Mouse (Mus musculus) spleen, adult 18-20 months (tissue): ENCODE measurements around the gene Wnt1.
"Not testable (repeated sequence)": the region's sequence is repeated elsewhere in the genome, so short reads cannot be mapped to it uniquely, and the experiment has no call there.

ENCODE experiments used
- DNase-seq, 2 experiments: peaks; one replicate each; pipeline ENCODE4 v3.0.0; 2022; ENCODE audit warnings: mixed read lengths in 2 of 2

The Wnt1 gene

DNA sequence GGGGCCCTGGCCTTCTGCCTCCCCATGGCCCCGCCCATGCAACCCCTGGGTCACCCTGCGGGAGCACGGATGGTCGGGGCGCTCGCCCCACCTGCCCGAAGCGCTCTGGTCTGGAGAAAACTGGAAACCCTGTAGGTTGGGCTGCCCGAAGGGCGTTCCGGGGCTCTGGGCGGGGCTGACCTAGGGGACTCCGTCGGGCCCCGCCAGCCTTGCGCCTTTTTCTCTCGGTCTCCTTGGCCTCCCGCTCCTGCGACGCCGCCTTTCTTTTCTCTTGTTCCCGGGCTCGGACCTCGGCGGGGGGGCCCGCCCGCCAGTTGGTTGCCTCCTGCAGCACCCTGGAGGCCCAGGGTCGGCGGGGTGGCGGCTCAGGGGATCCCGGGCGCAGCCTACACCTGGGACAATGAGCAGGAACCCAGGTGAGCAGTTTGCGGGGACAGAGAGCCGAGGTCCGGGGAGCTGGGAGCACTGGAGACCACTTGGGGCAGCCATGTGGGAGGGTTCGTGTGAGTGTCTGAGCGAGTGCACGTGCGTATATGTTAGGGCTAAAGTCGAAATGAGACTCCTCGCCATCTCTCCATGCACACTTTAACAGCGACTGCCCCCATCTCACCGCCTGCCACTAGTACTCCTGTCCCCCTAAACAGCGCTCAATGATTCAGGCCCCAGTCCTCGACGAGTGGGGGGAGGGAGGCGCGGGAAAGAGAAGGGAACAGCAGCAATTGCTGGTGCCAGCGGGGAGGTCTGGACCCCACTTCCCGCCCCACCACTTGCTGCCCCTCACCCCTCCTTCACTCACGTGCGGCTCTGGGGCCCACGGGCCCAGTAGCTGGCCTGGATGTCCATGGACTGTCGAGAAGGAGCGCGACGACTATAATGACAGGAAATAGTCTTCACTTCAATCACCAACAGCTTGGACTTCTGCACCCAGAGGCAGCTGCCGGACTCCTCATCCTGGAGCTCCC lies 17.4 kb downstream of the Wnt1 start:
- DNase-seq = no peak

DNA sequence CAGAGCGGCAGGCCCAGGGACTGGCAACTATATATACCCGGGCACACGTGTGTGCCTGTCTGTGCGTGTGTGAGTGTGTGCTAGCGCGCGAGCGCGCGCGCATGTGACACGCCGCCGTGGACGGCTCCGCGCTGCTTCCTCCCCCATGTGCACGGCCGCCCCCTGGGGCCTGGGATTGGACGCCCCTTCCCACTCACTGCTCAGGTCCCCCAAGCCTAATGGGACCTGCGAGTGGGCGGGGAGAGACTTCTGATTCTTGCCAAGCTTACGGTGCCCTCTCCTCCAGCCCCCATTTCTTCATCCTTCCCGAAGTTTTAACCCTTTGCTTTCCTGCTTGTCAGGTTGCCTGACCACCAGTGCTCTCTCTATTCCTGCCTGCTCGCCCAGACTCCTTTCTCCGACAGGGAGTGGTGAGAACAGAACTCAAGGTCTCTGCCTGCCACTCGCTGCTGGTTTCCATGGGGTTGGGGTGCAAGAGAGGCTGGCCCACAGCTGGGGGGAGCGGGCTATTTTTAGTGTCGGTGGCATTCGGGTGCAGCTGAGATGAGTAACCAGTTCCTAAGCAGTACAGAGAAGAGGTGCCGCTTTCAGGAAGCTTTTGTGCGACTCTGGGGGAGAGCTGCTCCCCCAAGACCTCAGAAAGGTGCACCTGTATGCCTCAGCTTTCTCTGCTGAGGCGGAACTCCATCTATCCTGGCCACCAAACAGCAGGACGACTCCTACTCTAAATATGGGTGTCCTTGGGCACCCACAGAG lies 18.4 kb downstream of the Wnt1 start:
- DNase-seq = peak in 1 of 2 experiments; percentile 34

DNA sequence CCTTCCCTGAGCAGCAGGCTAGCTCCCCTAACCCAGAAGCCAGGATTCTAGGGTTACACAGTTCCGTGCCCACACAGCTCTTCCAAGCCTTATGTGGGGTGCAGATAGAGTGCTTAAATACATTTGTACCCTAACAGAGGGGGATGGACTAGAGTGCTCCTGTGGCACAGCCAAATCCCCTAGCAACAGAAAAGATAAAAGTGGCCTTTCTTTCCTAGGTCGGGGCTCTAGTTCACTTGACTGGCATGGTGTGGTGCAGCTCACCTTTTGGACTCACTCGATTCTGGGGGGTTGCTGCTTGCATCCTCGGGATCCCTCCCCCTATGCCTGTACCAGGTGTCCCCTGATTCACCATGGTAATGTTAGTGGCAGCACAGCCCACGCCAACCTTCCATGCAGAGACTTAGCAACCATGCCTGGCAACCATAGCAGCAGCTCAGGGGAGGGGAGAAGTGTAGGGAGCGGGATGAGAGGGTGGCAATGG lies 19.0 kb downstream of the Wnt1 start:
- DNase-seq = no peak

DNA sequence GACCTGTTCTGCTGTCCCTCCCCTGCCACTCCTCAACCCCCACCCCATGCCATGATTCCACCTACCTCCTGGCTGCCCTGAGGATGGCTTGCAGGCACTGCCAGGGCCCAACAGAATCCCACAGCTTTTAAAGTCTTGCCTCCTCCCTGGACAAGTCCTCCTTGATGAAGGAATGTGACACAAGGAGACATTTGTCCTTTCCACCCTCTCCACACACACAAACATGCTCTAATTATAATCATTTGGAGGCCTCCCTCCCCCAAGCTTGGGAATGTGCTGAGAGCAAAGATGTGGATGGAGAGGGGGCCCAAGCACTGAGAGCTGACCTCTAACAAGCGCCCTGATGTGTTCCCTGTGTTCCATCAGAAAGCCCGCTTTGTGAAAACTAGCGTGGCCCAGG lies 19.7 kb downstream of the Wnt1 start, which contains the start of gene Ddn:
Ddn (minus strand) TSS at position 101 of the 400 bp plus-strand sequence.
- DNase-seq = no peak

DNA sequence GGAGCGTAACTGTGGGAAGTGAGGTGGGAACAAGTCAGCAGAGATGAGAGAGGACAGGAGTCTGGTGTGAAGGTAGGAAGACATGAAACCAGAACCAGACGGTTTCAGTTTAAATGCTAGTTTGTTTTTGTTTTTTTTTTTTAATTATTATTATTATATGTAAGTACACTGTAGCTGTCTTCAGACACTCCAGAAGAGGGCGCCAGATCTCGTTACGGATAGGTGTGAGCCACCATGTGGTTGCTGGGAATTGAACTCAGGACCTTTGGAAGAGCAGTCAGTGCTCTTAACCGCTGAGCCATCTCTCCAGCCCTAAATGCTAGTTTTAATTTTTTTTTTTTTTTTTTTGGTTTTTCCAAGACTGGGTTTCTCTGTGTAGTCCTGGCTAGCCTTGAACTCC lies 20.6 kb downstream of the Wnt1 start:
- DNase-seq = not testable (repeated sequence)

DNA sequence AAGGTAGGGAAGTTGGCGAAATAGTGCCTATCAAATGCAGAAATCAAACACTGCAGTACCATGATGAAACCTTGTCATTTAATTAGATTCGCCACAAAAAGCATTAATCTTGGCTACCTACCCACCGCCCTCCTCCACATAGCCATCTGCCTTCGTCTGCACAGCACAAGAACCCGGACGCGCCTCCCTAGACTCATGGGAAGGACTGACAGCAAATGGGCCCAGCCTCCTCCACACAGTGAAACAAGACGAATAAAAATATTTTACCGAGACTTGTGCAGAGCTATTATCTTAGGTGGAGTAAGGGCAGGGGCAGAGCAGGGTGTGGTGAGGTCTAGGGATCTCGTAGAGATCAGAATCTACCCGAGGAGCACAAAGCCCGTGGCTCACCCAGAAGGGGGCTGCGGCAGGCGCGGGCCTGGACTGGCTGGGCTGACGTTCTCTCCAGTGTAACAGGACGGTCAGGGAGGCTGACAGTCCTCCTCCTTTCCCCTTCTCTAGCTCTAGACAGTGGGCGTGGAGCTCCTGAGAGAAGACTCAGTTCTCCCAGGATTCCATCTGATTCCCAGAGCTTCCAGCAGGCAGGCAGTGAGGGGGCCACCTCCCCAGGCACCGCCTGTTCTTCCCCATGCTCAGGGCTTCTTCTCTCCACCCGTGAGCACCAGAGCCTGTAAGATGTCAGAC lies 23.2 kb downstream of the Wnt1 start:
- no peak for DNase-seq

DNA sequence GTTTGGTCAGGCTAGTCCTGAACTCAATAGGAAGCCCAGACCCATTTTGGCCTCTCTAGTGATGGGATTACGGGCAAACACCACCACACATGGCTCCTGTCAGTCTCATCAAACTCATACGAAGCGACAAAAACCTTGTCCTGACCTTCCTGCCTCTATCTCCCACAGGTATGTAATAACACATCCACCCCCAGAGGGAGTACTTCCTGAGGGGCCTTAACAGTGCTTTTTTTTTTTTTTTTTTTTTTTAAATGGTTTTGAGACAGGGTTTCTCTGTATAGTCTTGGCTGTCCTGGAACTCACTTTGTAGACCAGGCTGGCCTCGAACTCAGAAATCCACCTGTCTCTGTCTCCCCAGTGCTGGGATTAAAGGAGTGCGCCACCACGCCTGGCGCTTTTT lies 28.5 kb downstream of the Wnt1 start:
- DNase-seq = no peak

DNA sequence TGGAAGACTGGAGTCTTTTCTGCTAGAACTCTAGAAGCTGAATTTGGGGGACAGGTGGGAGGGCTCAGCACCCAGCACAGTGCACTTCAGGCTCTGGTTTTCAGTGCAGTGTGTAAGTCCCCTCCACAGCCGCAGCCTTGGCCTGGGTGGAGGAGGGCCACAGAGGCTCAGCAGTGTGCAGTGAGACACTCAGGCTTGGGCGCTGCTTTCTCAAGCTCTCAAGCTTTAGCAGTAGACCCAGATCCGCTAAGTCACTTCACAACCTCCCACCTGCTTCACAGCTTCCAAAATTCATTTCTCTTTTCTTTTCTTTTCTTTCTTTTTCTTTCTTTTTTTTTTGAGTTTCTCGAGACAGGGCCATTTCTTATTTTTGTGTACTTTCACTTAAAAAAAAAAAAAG lies 31.3 kb downstream of the Wnt1 start:
- DNase-seq = no peak

DNA sequence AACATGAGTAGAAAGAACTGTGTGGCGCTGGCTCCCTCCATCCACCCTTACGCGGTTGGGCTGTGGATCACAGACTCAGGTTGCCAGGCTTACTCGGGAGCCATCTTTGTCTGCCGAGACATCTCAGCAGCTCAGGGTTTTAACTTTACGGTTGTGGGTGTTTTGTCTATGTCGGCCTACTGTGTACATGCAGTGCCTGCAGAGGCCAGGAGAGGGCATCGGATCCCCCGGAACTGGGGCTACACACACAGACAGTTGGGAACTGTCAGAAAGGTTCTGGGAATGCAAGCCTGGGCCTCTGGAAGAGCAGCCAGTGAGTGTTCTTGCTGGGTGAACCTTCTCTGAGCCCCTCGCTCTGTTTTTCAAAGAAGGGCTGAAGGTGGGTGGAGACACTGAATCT lies 31.7 kb downstream of the Wnt1 start:
- peak in 1 of 2 experiments; percentile 49 for DNase-seq

DNA sequence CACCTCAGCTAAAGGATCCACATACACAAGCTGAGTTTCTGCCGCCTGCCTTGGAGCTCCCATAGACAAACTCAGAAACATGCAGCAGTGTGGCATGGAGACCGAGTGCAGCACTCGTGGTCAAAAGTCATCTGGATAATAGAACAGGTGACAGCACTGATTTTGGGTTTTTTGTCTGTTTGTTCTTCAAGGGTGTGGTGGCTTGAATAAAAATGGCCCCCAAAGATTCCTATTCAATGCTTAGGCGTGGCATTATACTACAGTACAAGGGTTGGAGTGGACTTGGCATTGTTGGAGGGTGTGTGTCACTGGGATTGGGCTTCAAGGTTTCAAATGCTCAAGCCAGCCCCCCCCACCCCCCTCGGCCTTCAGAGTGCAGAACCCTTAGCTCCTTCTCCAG lies 32.5 kb downstream of the Wnt1 start:
- no peak for DNase-seq

DNA sequence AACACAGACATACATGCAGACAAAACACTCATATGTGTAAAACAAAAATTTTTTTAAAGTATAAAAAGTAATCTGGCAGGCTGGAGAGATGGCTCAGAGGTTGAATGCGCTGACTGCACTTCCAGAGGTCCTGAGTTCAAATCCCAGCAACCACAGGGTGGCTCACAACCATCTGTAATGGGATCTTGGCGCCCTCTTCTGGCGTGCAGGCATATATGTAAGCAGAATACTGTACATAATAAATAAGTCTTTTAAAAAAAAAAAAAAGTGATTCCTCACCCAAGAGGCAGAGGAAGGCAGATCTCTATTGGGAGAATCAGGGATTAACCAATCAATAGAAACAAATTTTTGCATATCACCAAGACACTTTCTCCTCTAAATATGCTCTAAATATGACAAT lies 33.8 kb downstream of the Wnt1 start:
- peak in 1 of 2 experiments; percentile 32 for DNase-seq

DNA sequence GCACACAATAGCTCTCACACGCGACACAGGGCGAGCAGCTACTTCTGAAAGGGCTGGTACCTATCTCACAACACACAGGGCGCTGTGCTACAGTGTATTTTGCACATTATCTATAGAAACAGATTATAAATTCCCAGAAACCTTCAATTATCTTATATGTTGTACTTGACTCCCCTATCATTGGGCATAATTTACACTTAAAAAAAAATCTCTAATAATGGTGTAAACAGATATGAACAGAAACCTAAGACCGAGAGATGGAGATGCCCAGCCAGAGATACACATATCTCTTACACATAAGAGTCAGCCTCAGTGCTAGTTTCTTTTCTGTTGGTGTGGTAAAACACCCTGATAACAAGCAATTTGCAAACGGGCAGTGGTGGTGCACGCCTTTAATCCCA lies 38.0 kb downstream of the Wnt1 start:
- DNase-seq = no peak

DNA sequence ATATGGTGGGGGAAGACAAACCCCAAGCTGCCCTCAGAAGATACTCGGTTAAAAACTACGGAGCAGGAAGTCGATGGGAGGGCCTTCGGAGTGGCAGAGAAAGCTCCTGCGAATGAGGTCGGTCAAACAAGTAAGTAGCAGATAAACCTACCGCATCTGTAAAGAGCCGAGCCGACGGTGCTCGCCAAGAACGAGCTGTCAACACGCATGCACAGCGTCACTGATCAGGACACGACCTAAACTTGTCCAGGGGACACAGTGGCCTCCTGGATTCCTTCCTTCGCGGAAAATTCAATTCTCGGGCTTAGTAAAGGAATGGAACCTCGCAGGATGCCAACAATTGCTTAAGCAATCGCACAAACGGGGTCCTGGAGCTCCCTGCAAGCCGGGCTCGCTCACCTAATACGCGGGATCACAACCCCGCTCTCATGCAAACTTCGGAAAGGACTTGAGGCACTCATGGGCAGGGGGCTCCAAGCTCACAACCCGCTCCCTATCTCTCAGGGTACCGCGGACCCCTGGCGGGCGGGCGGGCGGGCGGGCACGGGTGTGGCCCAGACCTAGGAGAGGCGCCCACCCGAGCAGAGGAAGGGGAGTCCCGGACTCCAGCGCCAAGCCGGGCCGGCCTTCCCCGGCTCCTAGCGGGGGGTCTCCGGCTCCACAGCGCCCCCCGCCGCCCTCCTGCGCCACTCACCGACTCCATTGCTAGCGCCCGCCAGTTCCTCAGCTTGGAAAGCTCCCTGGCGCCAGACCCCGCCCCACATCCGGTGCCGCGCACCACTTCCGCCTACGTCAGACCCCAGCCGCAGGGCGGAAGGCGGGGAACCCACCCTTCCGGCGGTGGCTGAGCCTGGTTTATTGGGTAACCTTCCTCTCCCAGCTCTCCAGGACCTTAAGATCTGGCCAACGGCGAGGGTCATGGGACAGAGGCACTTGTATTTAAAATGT lies 41.4 kb downstream of the Wnt1 start, which contains the start of gene Prkag1:
Prkag1 (minus strand) TSS at position 786 of the 948 bp plus-strand sequence.
- peak; percentile 95 for DNase-seq

DNA sequence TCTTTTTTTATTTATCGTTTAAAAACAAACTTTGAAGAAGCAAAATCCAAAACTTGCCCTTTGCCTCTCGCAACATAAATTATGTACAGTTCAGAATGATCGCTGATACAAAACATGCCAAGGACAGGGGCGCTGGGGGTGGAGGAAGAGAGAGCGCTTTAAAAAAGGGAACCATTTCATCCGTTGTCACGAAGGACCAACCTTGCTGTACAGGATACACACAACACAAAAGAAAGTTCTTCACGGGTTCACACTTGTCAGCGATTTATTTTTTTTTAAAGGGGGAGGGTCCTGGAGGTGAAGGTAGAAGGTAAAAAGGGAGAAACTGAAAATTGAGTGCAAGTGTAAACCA lies 42.0 kb downstream of the Wnt1 start:
- no peak for DNase-seq

DNA sequence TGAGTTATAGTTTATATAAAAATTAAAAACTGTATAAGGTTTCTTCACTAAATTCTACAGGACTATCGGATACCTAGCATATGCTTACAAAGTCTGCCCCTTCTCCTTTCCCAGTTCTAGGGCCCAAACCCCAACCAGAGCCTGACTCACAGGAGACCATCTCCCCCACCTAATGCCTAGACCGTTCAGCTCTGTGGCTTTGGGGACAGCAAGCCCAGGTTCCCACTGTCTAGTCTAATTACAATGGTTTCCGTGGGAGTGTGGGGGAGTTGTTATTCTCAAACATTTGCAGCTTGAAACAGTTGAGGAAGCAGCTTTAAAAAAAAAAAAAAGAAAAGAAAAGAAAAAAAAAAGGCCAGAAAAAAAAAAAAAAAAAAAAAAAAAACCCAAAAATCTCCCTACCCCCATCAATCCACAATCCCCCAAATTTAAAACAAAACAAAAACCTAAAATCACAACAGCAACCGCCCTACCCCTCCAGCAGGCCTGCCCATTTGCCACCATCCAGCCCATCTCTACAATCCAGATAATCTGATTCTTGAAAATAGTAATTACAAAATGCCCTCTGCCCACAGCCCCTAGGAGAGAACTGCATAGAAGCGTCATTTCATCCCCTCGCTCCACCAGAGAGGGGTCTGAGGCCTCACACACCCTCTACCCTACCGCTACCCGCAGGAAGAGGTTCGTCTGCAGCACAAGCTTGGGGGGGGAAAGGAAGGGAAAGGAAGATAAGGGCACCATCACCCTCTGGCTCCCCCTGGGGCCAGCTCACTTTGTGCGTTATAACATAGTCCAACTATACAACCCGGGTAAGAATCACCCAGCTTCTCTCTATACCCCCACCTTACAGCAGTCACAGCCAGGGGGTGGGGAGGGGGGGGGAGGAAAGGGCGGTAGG lies 42.8 kb downstream of the Wnt1 start:
- DNase-seq = peak in 1 of 2 experiments; percentile 39

DNA sequence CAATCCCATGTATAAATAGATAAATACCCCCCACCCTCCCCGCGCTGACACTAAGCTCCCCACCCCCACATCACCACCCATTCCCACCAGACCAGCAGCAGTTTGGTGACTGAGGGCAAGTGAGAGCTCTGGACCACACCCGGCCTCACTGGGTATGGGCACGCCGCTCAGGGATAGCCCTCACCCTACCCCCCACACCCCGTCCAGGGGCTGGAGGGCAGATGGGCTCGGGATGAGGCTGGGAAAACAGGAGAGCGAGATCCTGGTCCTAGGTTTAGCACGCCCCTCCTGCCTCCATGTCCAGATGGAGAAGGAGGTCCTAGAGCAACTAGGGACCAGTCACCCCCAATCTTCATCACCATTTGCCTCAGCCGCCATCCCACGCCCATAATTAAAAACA lies 43.6 kb downstream of the Wnt1 start:
- no peak for DNase-seq

DNA sequence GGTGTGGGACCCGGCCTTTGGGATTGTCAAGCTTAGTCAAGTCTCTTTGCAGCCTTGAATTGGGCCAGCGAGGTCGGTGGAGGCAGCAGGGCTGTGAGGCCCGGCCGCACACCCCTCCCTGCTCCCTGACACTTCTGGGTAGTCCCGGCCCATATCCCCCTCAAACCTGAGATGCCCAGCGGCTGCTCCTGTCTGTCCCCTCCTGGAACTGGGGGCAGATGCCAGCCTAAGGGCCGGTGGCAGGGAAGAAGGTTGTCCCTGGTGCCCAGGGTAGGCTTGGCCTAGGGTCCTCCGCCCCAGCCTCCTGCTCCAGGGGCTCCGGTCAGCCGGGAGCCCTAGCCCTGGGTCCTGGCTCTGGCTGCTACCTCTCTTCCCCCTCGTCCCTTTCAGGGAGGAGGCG lies 44.4 kb downstream of the Wnt1 start:
- no peak for DNase-seq

DNA sequence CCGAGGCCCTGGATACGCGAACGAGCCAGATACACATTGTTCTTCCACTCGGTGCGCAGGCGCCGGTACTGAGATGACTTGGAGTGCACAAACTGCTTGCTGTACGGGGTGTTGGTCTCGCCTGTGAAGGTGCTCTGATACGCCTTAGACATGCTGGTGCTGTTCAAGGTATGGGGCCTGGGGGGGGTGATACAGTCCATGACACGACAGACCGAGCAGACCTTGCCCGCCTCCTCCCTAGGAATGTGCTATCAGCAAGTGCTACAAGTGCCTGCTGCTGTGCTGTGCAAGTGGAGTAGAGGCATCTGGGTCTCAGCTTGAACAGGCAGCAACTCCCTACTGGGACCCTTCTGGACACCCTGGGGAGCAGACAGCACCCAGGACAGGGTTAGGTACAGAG lies 45.6 kb downstream of the Wnt1 start:
- DNase-seq = no peak

DNA sequence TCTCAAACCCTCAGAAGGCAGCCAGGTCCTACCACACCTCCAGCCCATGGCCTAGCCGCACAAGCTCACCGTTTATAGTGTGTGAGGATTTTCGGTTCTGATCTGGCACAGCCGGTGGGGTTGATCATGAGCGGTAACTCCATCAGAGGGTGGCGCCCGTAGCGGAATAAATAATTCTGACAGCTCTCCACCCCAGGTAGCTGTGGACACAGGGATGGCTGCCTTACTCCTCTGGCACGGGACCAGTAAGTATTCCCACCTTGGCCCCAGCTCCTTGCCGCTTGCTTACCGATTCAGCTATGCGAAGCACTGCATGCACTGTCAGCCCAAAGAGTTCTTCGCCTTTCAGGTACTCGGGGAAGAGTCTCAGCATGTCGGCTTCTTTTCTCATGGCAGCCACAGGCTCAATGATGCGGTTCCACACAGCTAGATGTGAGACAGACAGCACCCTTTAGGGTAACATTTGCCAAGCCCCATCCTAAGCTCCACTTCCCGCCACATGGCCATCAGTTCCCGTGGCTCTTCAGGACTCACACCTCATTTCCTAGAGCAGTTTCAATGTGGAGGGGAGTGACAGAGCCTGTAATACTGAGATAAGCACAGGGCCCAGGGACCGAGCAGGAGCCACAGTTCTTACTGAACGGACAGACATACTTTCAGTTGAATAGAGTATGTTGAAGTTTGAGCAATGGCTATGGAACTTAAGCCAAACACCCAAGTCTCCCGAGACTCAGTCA lies 47.5 kb downstream of the Wnt1 start:
- DNase-seq = no peak

DNA sequence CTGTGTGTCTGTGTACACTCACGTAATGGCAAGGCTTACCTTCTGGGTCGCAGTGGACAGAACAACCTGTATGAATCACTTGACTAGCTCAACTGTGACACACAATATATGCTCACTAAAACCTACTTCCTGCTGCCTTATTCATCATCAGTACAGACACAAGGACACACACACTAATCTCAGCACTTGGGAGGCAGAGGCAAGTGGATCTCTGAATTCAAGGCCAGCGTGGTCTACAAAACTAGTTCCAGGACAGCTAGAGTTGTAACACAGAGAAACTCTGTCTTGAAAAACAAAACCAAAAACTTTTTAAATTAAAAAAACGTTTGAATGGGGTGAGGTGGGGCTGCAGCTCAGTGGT lies 48.1 kb downstream of the Wnt1 start:
- DNase-seq = no peak
